Mouse (Mus musculus) megakaryocyte, embryonic 14.5 days (primary cell): ENCODE results near the gene Ssna1.

Experiments
- FLI1 ChIP-seq: IDR thresholded peaks from 2 replicates; pipeline ENCODE4 v1.6.1; 2012; ENCODE audit warnings: low read length, inconsistent platforms, mixed read lengths
- GATA1 ChIP-seq: IDR thresholded peaks from 3 replicates; pipeline ENCODE4 v1.6.1; 2012; ENCODE audit warnings: mixed read lengths, low read length, inconsistent platforms, borderline replicate concordance

DNA sequence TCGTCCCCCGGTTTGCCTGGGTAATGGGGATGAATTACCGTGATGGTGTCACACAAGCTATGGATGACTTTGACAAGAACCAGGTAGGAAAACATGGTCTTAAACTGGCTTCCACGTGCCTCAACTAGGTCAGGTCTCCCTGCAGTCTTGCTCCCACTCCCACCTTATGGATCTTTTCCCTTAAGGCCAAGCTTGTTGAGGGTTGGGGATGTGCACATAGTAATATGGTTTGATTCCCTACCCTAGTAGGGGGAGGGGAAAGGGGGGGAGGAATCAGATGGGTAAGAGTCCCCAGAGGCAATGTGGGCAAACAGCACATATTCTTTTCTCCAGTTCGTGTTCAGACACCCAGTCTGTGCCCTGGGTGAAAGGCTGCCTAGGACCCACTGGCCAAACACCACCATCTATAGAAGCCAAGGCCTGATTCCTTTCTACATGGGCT is 50.9 kb downstream of the Ssna1 start:
- TF ChIP-seq GATA1 (no peak), FLI1 (no peak)
